Mouse (Mus musculus): ENCODE results near the gene Bfar. TPM values are rescaled to one million over a fixed set of nuclear protein-coding genes. Genes with fewer than 3 reads are reported as not detected.

Gene Bfar
- total and polyA plus RNA-seq, 3 experiments = 43.1 to 44.4 (median 43.9) TPM

DNA sequence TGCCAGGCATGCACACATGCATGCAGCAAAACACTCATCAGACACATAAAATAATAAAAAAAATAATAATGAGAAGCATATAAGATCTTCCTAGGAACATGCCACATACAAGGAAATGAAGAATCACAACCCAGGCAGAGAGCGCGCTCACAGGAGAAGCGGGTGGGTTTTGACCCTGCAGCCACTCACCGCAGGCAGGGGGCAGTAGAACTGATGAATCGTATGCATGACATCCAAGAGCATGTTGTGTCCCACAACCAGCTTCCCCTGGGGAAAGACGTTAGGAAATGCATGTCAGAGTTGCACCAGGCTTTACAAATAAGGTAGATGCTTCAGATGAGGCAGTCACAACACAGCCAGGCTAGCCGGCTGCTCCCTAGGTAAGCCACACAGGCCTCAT, 31.6 kb upstream of the Bfar start:
- DNase-seq (ENCODE audit: extremely low read depth) = no peak
- H3K4me1 ChIP-seq (ENCODE audit: control insufficient read depth in 1 of 2, insufficient read depth in 2 of 2) = peaks cover 0 to 64% of the 10 kb centered on the region in 2 experiments; a peak in 2 of 4 replicates
- no peaks in the 10 kb centered on the region for H3K79me2 ChIP-seq (replicated peaks; ENCODE audit: control insufficient read depth, extremely low read depth, insufficient read depth, poor library complexity, severe bottlenecking)
- no peak overlapping the region for H3K4me3 ChIP-seq (replicated peaks in 1 of 3; ENCODE audit: low read depth in 2 of 3, low read length in 2 of 3, poor library complexity in 1 of 3)
- H3K27me3 ChIP-seq (replicated peaks) = no peaks in the 10 kb centered on the region
- no peak overlapping the region for H3K4me2 ChIP-seq (ENCODE audit: insufficient read depth, low read depth, poor library complexity, severe bottlenecking)
- peaks cover 48 to 70% of the 10 kb centered on the region in 2 experiments for H3K36me3 ChIP-seq (replicated peaks in 1 of 2; ENCODE audit: control insufficient read depth in 1 of 2, insufficient read depth in 1 of 2, low read length in 1 of 2)
- dilution Hi-C loops (cut with MboI; ENCODE audit: extremely low pct_ligation_motif_present, extremely low pct_unique_long_range_greater_than_20kb, low sequenced_read_pairs) = no loop called here
- TF ChIP-seq BHLHE40 (IDR thresholded peaks at IDR 0.05; ENCODE audit: low read depth, low read length) = no peak
- no peak for TF ChIP-seq PAX5 (IDR thresholded peaks at IDR 0.05; ENCODE audit: low read length)
- no peak for TF ChIP-seq SIN3A (IDR thresholded peaks at IDR 0.05; ENCODE audit: low read length)
- TF ChIP-seq MEF2A (IDR thresholded peaks at IDR 0.05; ENCODE audit: borderline replicate concordance, low read depth, low read length) = no peak
- TF ChIP-seq SMC3 (IDR thresholded peaks at IDR 0.05; ENCODE audit: low read depth, low read length) = peak; percentile 27
- TF ChIP-seq MAZ (IDR thresholded peaks at IDR 0.05; ENCODE audit: low read depth, low read length) = no peak
- no peak for TF ChIP-seq UBTF (IDR thresholded peaks at IDR 0.05; ENCODE audit: low read depth, low read length)
- TF ChIP-seq RCOR1 (conservative IDR thresholded peaks at IDR 0.05; ENCODE audit: low read depth, low read length) = no peak
- TF ChIP-seq CTCF (conservative IDR thresholded peaks at IDR 0.05 in 1 of 2, IDR thresholded peaks at IDR 0.05 in 1 of 2; ENCODE audit: low read depth in 2 of 2, low read length in 2 of 2) = peak in 1 of 2 experiments; percentile 59; a peak in 3 of 4 replicates
- TF ChIP-seq GABPA (IDR thresholded peaks at IDR 0.05; ENCODE audit: insufficient replicate concordance, low read depth, low read length) = no peak
- TF ChIP-seq HCFC1 (IDR thresholded peaks at IDR 0.05; ENCODE audit: low read depth, low read length) = no peak
- no peak for TF ChIP-seq MXI1 (IDR thresholded peaks at IDR 0.05; ENCODE audit: low read depth, low read length)
- TF ChIP-seq ZC3H11A (IDR thresholded peaks at IDR 0.05; ENCODE audit: low read depth, low read length) = no peak
- no peak for TF ChIP-seq JUND (conservative IDR thresholded peaks at IDR 0.05; ENCODE audit: low read depth, low read length)
- in situ Hi-C loops (cut with MboI; ENCODE audit: low pct_ligation_motif_present, low pct_unique_long_range_greater_than_20kb, low sequenced_read_pairs) = no loop called here
- no peak overlapping the region for H3K27ac ChIP-seq (ENCODE audit: insufficient read depth, low read depth)
- no peaks in the 10 kb centered on the region for H3K9me3 ChIP-seq (replicated peaks; ENCODE audit: low read length)
- H3K9ac ChIP-seq (ENCODE audit: insufficient read depth, low read depth) = no peak overlapping the region

DNA sequence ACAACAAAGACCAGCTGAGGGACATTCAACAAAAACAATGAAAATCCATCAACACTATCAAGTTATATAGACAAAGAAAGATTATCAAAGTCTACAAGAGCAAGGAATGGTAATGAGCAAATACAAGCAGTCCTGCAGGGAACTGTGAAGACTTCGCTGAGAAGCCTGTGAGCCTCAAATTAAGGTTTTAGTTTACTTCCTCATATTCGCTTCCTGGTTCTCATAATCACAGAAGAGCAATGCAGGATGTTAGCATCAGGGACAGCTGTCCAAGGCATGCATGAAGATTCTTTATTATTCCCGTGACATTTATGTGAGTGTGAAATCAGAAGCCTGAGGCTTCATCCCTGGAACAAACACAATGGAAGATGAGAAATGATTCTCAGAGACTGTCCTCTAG, 27.2 kb upstream of the Bfar start:
- Histone ChIP-seq H3K4me3 (replicated peaks in 1 of 3; ENCODE audit: low read depth in 2 of 3, low read length in 2 of 3, poor library complexity in 1 of 3) (no peak overlapping the region), H3K27me3 (replicated peaks) (no peaks in the 10 kb centered on the region), H3K36me3 (replicated peaks in 1 of 2; ENCODE audit: control insufficient read depth in 1 of 2, insufficient read depth in 1 of 2, low read length in 1 of 2) (peaks cover 49 to 73% of the 10 kb centered on the region in 2 experiments), H3K9ac (ENCODE audit: insufficient read depth, low read depth) (no peak overlapping the region), H3K4me2 (ENCODE audit: insufficient read depth, low read depth, poor library complexity, severe bottlenecking) (no peak overlapping the region), H3K27ac (ENCODE audit: insufficient read depth, low read depth) (no peak overlapping the region), H3K9me3 (replicated peaks; ENCODE audit: low read length) (no peaks in the 10 kb centered on the region), H3K79me2 (replicated peaks; ENCODE audit: control insufficient read depth, extremely low read depth, insufficient read depth, poor library complexity, severe bottlenecking) (no peaks in the 10 kb centered on the region), H3K4me1 (ENCODE audit: control insufficient read depth in 1 of 2, insufficient read depth in 2 of 2) (peaks cover 0 to 23% of the 10 kb centered on the region in 2 experiments; a peak in 2 of 4 replicates)
- TF ChIP-seq GABPA (IDR thresholded peaks at IDR 0.05; ENCODE audit: insufficient replicate concordance, low read depth, low read length) (no peak), SIN3A (IDR thresholded peaks at IDR 0.05; ENCODE audit: low read length) (no peak), TBP (conservative IDR thresholded peaks at IDR 0.05; ENCODE audit: low read depth, low read length) (no peak), JUND (conservative IDR thresholded peaks at IDR 0.05; ENCODE audit: low read depth, low read length) (no peak), HCFC1 (IDR thresholded peaks at IDR 0.05; ENCODE audit: low read depth, low read length) (no peak), ZMIZ1 (IDR thresholded peaks at IDR 0.05; ENCODE audit: low read depth, low read length) (no peak), USF2 (conservative IDR thresholded peaks at IDR 0.05; ENCODE audit: low read depth, low read length) (no peak), IRF4 (IDR thresholded peaks at IDR 0.05; ENCODE audit: low read depth, low read length) (no peak), JUN (IDR thresholded peaks at IDR 0.05; ENCODE audit: insufficient read depth, low read depth, low read length) (no peak), RCOR1 (conservative IDR thresholded peaks at IDR 0.05; ENCODE audit: low read depth, low read length) (no peak), ELF1 (IDR thresholded peaks at IDR 0.05; ENCODE audit: low read depth, low read length) (no peak), MXI1 (IDR thresholded peaks at IDR 0.05; ENCODE audit: low read depth, low read length) (no peak), CHD1 (IDR thresholded peaks at IDR 0.05; ENCODE audit: low read depth, low read length) (no peak), MYC (IDR thresholded peaks at IDR 0.05; ENCODE audit: low read depth, low read length) (no peak), NELFE (IDR thresholded peaks at IDR 0.05; ENCODE audit: low read depth, low read length) (no peak)
- DNase-seq (ENCODE audit: extremely low read depth) = no peak
- in situ Hi-C loops (cut with MboI; ENCODE audit: low pct_ligation_motif_present, low pct_unique_long_range_greater_than_20kb, low sequenced_read_pairs) (no loop called here), dilution Hi-C loops (cut with MboI; ENCODE audit: extremely low pct_ligation_motif_present, extremely low pct_unique_long_range_greater_than_20kb, low sequenced_read_pairs) (no loop called here)

Measured in CH12.LX (cell line).